Mouse (Mus musculus) E14TG2a.4 (cell line): ENCODE measurements around the gene Hoxa5.

ENCODE experiments used
- CTCF ChIP-seq: conservative IDR thresholded peaks from 2 replicates; pipeline ENCODE4 v1.5.1; 2014; ENCODE audit warnings: low read length
- NANOG ChIP-seq: IDR thresholded peaks from 2 replicates; pipeline ENCODE4 v1.6.1; 2014; ENCODE audit warnings: borderline replicate concordance, low read length, mixed read lengths

DNA sequence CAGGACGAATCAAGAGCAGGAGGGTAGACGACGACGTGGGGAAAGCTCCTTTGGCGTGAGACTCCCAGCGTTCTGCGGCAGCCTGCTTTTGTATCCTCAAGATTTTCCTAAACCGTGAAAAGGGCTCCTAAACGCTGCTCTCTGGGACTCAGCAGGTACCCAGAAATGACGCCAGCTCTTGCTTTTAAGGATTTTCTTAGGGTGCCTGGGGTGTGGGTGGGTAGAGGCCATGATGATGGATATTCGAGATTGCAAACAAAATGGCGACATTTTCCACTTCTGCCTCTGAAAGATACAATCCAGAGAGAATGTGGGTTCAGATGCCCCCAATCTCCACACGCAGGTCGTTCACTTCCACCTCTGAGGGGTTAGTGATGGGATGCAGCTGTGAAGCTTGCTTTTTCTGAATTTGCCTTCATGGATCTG lies 36.6 kb downstream of the Hoxa5 start:
- TF ChIP-seq CTCF (no peak), NANOG (no peak)
